Mouse (Mus musculus) heart, embryonic 13.5 days (tissue): ENCODE data around the gene Med13l. TPM values are rescaled to one million over a fixed set of nuclear protein-coding genes. Genes with fewer than 3 reads are reported as not detected.

Experiments
- ATAC-seq: fragments of 200-750 bp; cut with Nextera tagmentation; 2 replicates; pipeline ENCODE4 v1.8.0; 2017; ENCODE audit warnings: moderate TSS enrichment; ENCODE audit not compliant: insufficient number of reproducible peaks, low FRiP score, low TSS enrichment; ENCODE audit errors: extremely low read depth
- H3K27ac ChIP-seq: fragments of 300-500 bp; sonication (generic); replicated peaks from 2 replicates; pipeline ENCODE4 v1.5.1; 2015; ENCODE audit warnings: moderate library complexity, mild to moderate bottlenecking, inconsistent platforms
- H3K27me3 ChIP-seq: fragments of 300-500 bp; sonication (generic); replicated peaks from 2 replicates; pipeline ENCODE4 v1.6.1; 2015; ENCODE audit warnings: mild to moderate bottlenecking, inconsistent platforms
- H3K36me3 ChIP-seq: fragments of 300-500 bp; sonication (generic); 2 replicates; pipeline ENCODE4 v1.6.1; 2015; ENCODE audit warnings: mild to moderate bottlenecking, inconsistent platforms
- H3K4me1 ChIP-seq: fragments of 300-500 bp; sonication (generic); 2 replicates; pipeline ENCODE4 v1.6.1; 2015; ENCODE audit warnings: inconsistent platforms
- H3K4me2 ChIP-seq: fragments of 300-500 bp; sonication (generic); 2 replicates; pipeline ENCODE4 v1.6.1; 2015; ENCODE audit warnings: inconsistent platforms, mild to moderate bottlenecking, moderate library complexity
- H3K4me3 ChIP-seq: fragments of 300-500 bp; sonication (generic); 2 replicates; pipeline ENCODE4 v1.5.1; 2015; ENCODE audit warnings: moderate library complexity, mild to moderate bottlenecking, inconsistent platforms
- H3K9ac ChIP-seq: fragments of 300-500 bp; sonication (generic); 2 replicates; pipeline ENCODE4 v1.6.1; 2015; ENCODE audit warnings: inconsistent platforms, mild to moderate bottlenecking, moderate library complexity
- H3K9me3 ChIP-seq: fragments of 300-500 bp; sonication (generic); 2 replicates; pipeline ENCODE4 v1.6.1; 2016; ENCODE audit warnings: inconsistent platforms
- WGBS: fragments of 180-500 bp; shearing (Covaris S2); methylation state at CpG from one replicate; pipeline ENCODE4 v1.1.7; 2015; ENCODE audit warnings: mixed read lengths; 5-methylcytosine and 5-hydroxymethylcytosine counted together
- polyA plus RNA-seq: library from polyadenylated mRNA; unstranded; fragments of >200 nt; fragmentation: Nextera tagmentation; extraction: Ambion mirVana; gene quantifications from 2 replicates; pipeline ENCODE4 v1.2.1, GENCODE M21; 2015

The Med13l gene
- polyA plus RNA-seq, 1 experiment from 2014 or later: 6.3 TPM

DNA sequence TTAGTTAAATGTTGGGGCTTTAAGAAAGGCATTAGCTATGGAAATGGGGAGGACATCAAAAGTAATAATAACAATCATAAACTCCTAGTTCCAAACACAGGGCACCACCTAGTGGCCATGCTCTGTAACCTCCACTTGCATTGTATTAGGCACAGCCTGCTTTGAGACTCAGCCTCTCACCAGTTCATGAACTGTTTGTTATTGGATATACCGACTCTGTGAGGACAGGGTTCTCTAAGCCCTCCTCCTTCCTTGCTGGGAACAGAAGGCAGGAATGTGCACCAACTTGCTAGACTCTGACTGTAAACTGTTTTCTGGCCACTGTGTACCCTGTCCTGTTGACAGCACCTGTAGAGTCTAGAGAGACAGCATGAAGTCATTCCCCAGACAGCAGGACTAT is 177.1 kb downstream of the Med13l start:
- H3K9ac ChIP-seq: no peak overlapping the region
- no peak overlapping the region for H3K4me2 ChIP-seq
- H3K9me3 ChIP-seq: peaks cover 7% of the 10 kb centered on the region; the same call in 1 of the 2 replicates
- no peaks in the 10 kb centered on the region for H3K4me1 ChIP-seq
- H3K27ac ChIP-seq: no peak overlapping the region
- H3K36me3 ChIP-seq: peaks cover 92% of the 10 kb centered on the region
- whole genome bisulfite sequencing: 41% methylated on average over 1 of the region's 1 CpGs
- H3K4me3 ChIP-seq: no peak overlapping the region
- H3K27me3 ChIP-seq: no peaks in the 10 kb centered on the region
- ATAC-seq: no peak

- Histone ChIP-seq H3K4me3 (no peak overlapping the region), H3K4me2 (no peak overlapping the region), H3K27me3 (no peaks in the 10 kb centered on the region), H3K4me1 (no peaks in the 10 kb centered on the region), H3K27ac (no peak overlapping the region), H3K9me3 (peaks cover 7% of the 10 kb centered on the region; the same call in 1 of the 2 replicates), H3K9ac (no peak overlapping the region), H3K36me3 (peaks cover 98% of the 10 kb centered on the region)
- no peak for ATAC-seq
- 70% methylated on average over 2 of the region's 2 CpGs for WGBS
Observed at GRCm38 (mm10) chr5:118743067-118743466, 182.6 kb downstream of the Med13l start.

GRCm38 (mm10) chr5:118747026-118747425 is 186.5 kb downstream of the Med13l start:
- Histone ChIP-seq H3K4me1 (no peaks in the 10 kb centered on the region), H3K9me3 (no peaks in the 10 kb centered on the region), H3K4me3 (no peak overlapping the region), H3K27ac (no peak overlapping the region), H3K27me3 (no peaks in the 10 kb centered on the region), H3K9ac (no peak overlapping the region), H3K4me2 (no peak overlapping the region), H3K36me3 (peaks cover 98% of the 10 kb centered on the region)
- ATAC-seq: no peak
- 86% methylated on average over 10 of the region's 10 CpGs for WGBS

DNA sequence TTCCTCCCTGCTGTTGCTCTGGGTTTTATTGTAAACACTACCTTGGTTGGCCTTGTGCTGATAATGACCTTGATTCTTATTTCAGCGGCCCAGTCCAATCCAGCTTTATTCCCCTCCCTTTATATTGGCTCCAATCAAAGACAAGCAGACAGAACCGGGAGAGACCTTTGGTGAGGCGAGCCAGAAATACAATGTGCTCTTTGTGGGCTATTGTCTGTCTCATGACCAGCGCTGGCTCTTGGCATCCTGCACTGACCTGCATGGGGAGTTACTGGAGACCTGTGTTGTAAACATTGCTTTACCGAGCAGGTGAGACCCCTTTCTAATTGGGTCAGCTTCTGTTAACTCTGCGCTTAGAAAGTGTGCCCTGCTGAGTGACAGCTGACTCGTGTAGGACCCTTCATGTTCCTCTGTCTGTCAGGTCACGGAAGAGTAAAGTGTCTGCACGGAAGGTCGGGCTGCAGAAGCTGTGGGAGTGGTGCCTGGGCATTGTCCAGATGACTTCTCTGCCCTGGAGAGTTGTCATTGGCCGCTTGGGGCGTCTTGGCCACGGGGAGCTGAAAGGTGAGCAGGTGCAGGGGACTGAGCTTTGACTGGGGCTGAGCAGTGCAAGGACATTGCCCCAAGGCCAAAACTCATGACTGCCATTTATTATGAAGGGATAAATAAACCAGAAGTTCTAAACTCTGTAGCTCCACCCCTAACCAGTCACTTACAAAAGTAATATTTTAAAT is 191.1 kb downstream of the Med13l start:
- no peak for ATAC-seq
- Histone ChIP-seq H3K4me1 (peaks cover 9% of the 10 kb centered on the region), H3K4me3 (no peak overlapping the region), H3K36me3 (peaks cover 98% of the 10 kb centered on the region), H3K27me3 (no peaks in the 10 kb centered on the region), H3K9ac (no peak overlapping the region), H3K27ac (no peak overlapping the region), H3K4me2 (no peak overlapping the region), H3K9me3 (no peaks in the 10 kb centered on the region)
- 71% methylated on average over 13 of the region's 13 CpGs for WGBS

DNA sequence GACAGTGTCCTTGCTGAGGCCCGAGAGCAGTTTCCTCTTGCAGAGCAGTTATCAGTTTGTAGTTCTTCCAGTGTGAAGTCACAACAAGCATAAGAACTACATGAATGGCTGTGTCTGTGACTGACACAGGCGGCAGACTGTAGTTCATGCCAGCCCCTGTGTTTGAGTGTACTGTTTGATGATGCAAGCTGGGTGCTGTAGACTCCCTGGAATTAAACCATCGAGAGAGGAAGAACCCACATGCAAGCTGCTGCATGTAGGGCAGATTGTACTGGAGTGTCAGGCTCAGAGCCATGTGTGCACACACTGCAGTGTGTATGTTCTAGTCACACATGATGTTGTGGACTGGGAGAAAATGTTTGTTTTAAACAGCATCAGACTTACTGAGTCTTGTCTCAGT is 192.4 kb downstream of the Med13l start:
- WGBS: 72% methylated on average over 3 of the region's 3 CpGs
- Histone ChIP-seq H3K9ac (no peak overlapping the region), H3K27me3 (no peaks in the 10 kb centered on the region), H3K27ac (no peak overlapping the region), H3K4me3 (no peak overlapping the region), H3K9me3 (no peaks in the 10 kb centered on the region), H3K36me3 (peaks cover 100% of the 10 kb centered on the region), H3K4me2 (no peak overlapping the region), H3K4me1 (peaks cover 17% of the 10 kb centered on the region)
- no peak for ATAC-seq

DNA sequence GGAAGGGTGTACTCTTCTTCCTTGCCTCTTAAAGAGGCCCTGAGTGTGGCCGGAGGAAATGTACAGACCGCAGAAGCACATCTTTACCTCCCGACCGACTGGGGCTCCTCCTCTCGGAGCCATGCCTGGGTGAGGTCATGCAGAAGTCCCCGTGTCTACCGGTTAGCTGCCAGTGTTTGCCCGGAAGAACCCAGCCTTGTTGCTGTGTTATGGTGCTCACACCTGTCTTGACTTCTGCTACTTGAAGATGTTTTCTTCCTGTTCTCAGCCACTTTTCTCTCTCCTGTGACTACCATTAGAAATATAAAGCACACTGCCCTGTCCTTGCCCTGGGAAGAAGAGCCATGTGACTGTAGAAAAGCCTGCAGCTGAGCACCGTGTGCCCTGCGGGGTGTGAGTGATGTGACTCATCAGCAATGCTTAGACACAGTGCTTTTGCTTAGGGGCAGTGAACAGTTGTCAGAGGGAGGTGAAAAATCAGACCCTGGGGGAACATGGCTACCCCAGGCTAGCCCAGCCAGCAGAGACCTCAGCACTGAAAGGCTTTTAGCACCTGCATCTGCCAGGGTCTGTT is 193.1 kb downstream of the Med13l start:
- 0 out of 2 replicates have a peak overlapping the region, but pooled peaks have one; percentile 5 for H3K9ac ChIP-seq
- H3K36me3 ChIP-seq: peaks cover 99% of the 10 kb centered on the region

GRCm38 (mm10) chr5:118754191-118754759 is 193.8 kb downstream of the Med13l start:
- peaks cover 99% of the 10 kb centered on the region for H3K36me3 ChIP-seq

More for the DNA sequence above, 193.1 kb downstream of the Med13l start:
- H3K4me3 ChIP-seq: no peak overlapping the region
- no peak overlapping the region for H3K4me2 ChIP-seq
- H3K4me1 ChIP-seq: peaks cover 20% of the 10 kb centered on the region
- no peak overlapping the region for H3K27ac ChIP-seq
- WGBS: 75% methylated on average over 10 of the region's 10 CpGs
- no peak for ATAC-seq
- no peaks in the 10 kb centered on the region for H3K9me3 ChIP-seq
- H3K27me3 ChIP-seq: no peaks in the 10 kb centered on the region

DNA sequence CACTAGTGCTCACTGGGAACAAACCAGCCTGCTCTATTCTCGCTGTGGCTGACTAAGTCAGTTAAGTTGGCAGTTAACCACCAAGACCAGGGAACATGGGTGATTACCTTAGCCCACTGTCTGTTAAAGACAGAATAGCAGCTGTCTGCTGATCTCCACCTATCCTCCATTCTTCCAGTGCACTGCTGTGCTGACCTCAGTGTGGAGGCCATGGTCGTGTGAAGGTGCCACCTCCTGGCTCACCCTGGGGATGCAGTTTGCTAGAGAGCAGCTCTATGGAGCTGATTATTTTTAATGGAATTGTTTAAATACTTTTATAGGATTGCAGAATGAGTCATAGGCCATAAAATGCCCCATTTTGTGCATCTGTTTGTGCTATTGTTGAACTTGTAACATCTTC is 195.6 kb downstream of the Med13l start:
- Histone ChIP-seq H3K27ac (no peak overlapping the region), H3K4me1 (peaks cover 20% of the 10 kb centered on the region), H3K4me2 (no peak overlapping the region), H3K9me3 (no peaks in the 10 kb centered on the region), H3K36me3 (peaks cover 99% of the 10 kb centered on the region), H3K4me3 (no peak overlapping the region), H3K27me3 (no peaks in the 10 kb centered on the region), H3K9ac (no peak overlapping the region)
- whole genome bisulfite sequencing: 70% methylated on average over 2 of the region's 2 CpGs
- ATAC-seq: no peak

More at GRCm38 (mm10) chr5:118754191-118754759, 193.8 kb downstream of the Med13l start:
- H3K9ac ChIP-seq: no peak overlapping the region
- H3K27me3 ChIP-seq: no peaks in the 10 kb centered on the region
- WGBS: 89% methylated on average over 4 of the region's 4 CpGs
- H3K27ac ChIP-seq: no peak overlapping the region
- H3K4me1 ChIP-seq: peaks cover 20% of the 10 kb centered on the region
- ATAC-seq: no peak
- no peak overlapping the region for H3K4me2 ChIP-seq
- H3K9me3 ChIP-seq: no peaks in the 10 kb centered on the region
- H3K4me3 ChIP-seq: no peak overlapping the region

DNA sequence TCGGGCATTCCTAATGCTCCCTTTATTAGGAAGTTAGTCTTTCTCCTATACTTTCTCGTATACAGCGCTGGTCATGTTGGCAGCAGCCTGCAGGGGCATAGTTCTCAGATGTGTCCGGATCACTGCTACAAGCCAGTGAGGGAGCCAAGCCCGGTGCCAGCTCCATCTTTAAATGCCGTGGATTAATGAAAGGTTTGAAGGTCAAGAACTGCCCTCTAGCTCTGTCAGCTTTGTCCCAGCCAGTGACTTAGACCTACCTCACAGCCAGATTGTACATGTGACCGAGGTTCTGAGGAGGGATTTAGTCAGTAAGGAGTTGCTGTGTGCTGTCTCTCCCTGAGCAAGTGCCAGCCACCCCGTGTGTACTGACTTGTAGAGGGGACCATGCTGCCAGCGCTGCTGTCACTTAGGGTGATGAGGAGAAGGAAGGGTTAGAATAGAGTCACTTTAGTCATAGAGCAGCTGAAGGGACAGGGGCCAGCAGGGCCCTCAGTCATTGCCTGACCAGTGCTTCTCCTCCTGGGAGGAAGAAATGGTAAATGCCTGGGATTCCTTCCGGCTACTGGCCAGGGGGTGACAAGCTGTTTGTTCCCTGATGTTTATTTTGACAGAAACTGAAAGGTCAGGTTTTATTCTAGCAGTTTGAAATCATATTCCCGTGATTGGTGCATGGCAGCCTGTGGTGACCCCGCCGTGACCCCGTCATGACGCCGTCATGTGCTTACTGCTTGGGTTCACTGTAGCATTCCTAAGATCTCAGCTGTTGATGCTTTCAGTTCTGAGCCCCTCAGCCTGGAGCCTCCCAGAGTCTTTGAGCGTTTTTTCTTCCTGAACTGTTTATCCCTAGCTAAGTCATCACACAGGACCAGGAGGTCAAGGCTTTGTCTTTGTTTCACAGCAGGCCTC is 197.2 kb downstream of the Med13l start:
- H3K4me1 ChIP-seq: peaks cover 20% of the 10 kb centered on the region
- no peak overlapping the region for H3K4me2 ChIP-seq
- H3K9me3 ChIP-seq: no peaks in the 10 kb centered on the region
- H3K4me3 ChIP-seq: no peak overlapping the region
- no peak for ATAC-seq
- no peaks in the 10 kb centered on the region for H3K27me3 ChIP-seq
- no peak overlapping the region for H3K9ac ChIP-seq
- peaks cover 99% of the 10 kb centered on the region for H3K36me3 ChIP-seq
- no peak overlapping the region for H3K27ac ChIP-seq
- 56% methylated on average over 17 of the region's 17 CpGs for WGBS

GRCm38 (mm10) chr5:118760986-118761385 is 200.5 kb downstream of the Med13l start:
- Histone ChIP-seq H3K27ac (no peak overlapping the region), H3K4me2 (no peak overlapping the region), H3K4me1 (peaks cover 12% of the 10 kb centered on the region), H3K4me3 (no peak overlapping the region), H3K9me3 (no peaks in the 10 kb centered on the region), H3K27me3 (no peaks in the 10 kb centered on the region), H3K36me3 (peaks cover 86% of the 10 kb centered on the region), H3K9ac (no peak overlapping the region)
- no peak for ATAC-seq
- WGBS: 88% methylated on average over 10 of the region's 10 CpGs
